ENCODE assay signal across 16 mouse cellular contexts in genomic region chr5:136793807-136794206, GRCm38 (mm10).
"Had no signal": no experiment of that assay in that cellular context is flagged by ENCODE, and none has a peak within 500 bp of the region (broad histone marks: within the 10 kb centered on the region; RNA-seq: fewer than 3 reads in every experiment).

No protein-coding gene starts in this region.

- H3K27me3 ChIP-seq: neural tube, embryonic 13.5 days had no signal

- H3K27ac ChIP-seq: kidney, postnatal 0 days; left cerebral cortex, adult 2 months; liver, embryonic 14.5 days; macrophage; midbrain, embryonic 10.5 days; midbrain, embryonic 13.5 days; neural tube, embryonic 13.5 days had no signal

- H3K4me3 ChIP-seq: left cerebral cortex, adult 2 months; midbrain, embryonic 10.5 days; midbrain, embryonic 13.5 days; myocyte; neural tube, embryonic 13.5 days had no signal

- H3K9ac ChIP-seq: liver, embryonic 14.5 days; midbrain, embryonic 13.5 days; neural tube, embryonic 13.5 days had no signal

- H3K36me3 ChIP-seq: midbrain, embryonic 10.5 days; midbrain, embryonic 13.5 days; neural tube, embryonic 13.5 days had no signal

- ATAC-seq: intestine, postnatal 0 days; midbrain, embryonic 13.5 days; midbrain, embryonic 16.5 days had no signal

- H3K4me2 ChIP-seq: liver, embryonic 11.5 days; midbrain, embryonic 13.5 days; neural tube, embryonic 13.5 days had no signal

- DNase-seq: kidney, adult 2 months; kidney, postnatal 25 days; layer of hippocampus, postnatal 36 days; lung, adult 18-20 months; thymus, postnatal 25 days had no signal

- H3K9me3 ChIP-seq: midbrain, embryonic 10.5 days; midbrain, embryonic 13.5 days; neural tube, embryonic 13.5 days had no signal
